Mouse (Mus musculus) embryonic facial prominence, embryonic 13.5 days (tissue): ENCODE measurements around the gene Vmn1r111. TPM values are rescaled to one million over a fixed set of nuclear protein-coding genes. Genes with fewer than 3 reads are reported as not detected.
"Not testable (repeated sequence)": the region's sequence is repeated elsewhere in the genome, so short reads cannot be mapped to it uniquely, and the experiment has no call there.

Source experiments
- ATAC-seq: fragments of 200-750 bp; cut with Nextera tagmentation; 2 replicates; pipeline ENCODE4 v1.8.0; 2017; ENCODE audit warnings: low read depth; ENCODE audit not compliant: insufficient number of reproducible peaks, insufficient read depth, low FRiP score, low TSS enrichment
- H3K27ac ChIP-seq: fragments of 300-500 bp; sonication (generic); 2 replicates; pipeline ENCODE4 v1.5.1; 2015; ENCODE audit warnings: moderate library complexity, mild to moderate bottlenecking, inconsistent platforms
- H3K27me3 ChIP-seq: fragments of 300-500 bp; sonication (generic); 2 replicates; pipeline ENCODE4 v1.6.1; 2015; ENCODE audit warnings: mild to moderate bottlenecking, inconsistent platforms
- H3K36me3 ChIP-seq: fragments of 300-500 bp; sonication (generic); 2 replicates; pipeline ENCODE4 v1.6.1; 2015; ENCODE audit warnings: mild to moderate bottlenecking, inconsistent platforms
- H3K4me1 ChIP-seq: fragments of 300-500 bp; sonication (generic); 2 replicates; pipeline ENCODE4 v1.6.1; 2015; ENCODE audit warnings: inconsistent platforms
- H3K4me2 ChIP-seq: fragments of 300-500 bp; sonication (generic); 2 replicates; pipeline ENCODE4 v1.6.1; 2015; ENCODE audit warnings: moderate library complexity, mild to moderate bottlenecking, inconsistent platforms
- H3K4me3 ChIP-seq: fragments of 300-500 bp; sonication (generic); 2 replicates; pipeline ENCODE4 v1.5.1; 2015; ENCODE audit warnings: mild to moderate bottlenecking, inconsistent platforms
- H3K9ac ChIP-seq: fragments of 300-500 bp; sonication (generic); 2 replicates; pipeline ENCODE4 v1.6.1; 2015; ENCODE audit warnings: mild to moderate bottlenecking, inconsistent platforms
- H3K9me3 ChIP-seq: fragments of 300-500 bp; sonication (generic); 2 replicates; pipeline ENCODE4 v1.6.1; 2016; ENCODE audit warnings: inconsistent platforms
- WGBS: fragments of 180-500 bp; shearing (Covaris S2); methylation state at CpG from one replicate; pipeline ENCODE4 v1.1.7; 2015; ENCODE audit warnings: mixed read lengths; 5-methylcytosine and 5-hydroxymethylcytosine counted together
- polyA plus RNA-seq: library from polyadenylated mRNA; unstranded; fragments of >200 nt; fragmentation: Nextera tagmentation; extraction: Ambion mirVana; gene quantifications from 2 replicates; pipeline ENCODE4 v1.2.1, GENCODE M21; 2015

The Vmn1r111 gene
- not detected in 2 replicates for polyA plus RNA-seq

- not testable (repeated sequence) for H3K9ac ChIP-seq, H3K36me3 ChIP-seq, H3K9me3 ChIP-seq, H3K27me3 ChIP-seq, H3K4me1 ChIP-seq, H3K4me3 ChIP-seq, H3K4me2 ChIP-seq, H3K27ac ChIP-seq, ATAC-seq
- no CpG with 5 or more reads among the region's 2 CpGs for WGBS
Observed at GRCm38 (mm10) chr7:20703116-20703515, at the start of gene Vmn1r111. Gene Vmn1r111, minus strand, starts transcription at chr7:20703216.

GRCm38 (mm10) chr7:20730524-20730923, 27.5 kb upstream of the Vmn1r111 start, which contains the start of gene Gm10668:
Gene Gm10668, minus strand, starts transcription at chr7:20730624.
- ATAC-seq, H3K9me3 ChIP-seq, H3K36me3 ChIP-seq, H3K9ac ChIP-seq, H3K27me3 ChIP-seq, H3K4me3 ChIP-seq, H3K4me2 ChIP-seq, H3K4me1 ChIP-seq, H3K27ac ChIP-seq: not testable (repeated sequence)
- no CpG with 5 or more reads among the region's 1 CpGs for WGBS

GRCm38 (mm10) chr7:20668618-20669017, 34.4 kb downstream of the Vmn1r111 start, which contains the start of gene Vmn1r107:
Gene Vmn1r107, plus strand, starts transcription at chr7:20668918.
- not testable (repeated sequence) for H3K4me1 ChIP-seq, H3K27me3 ChIP-seq, H3K36me3 ChIP-seq, H3K27ac ChIP-seq, H3K9me3 ChIP-seq, H3K9ac ChIP-seq, ATAC-seq, H3K4me2 ChIP-seq, H3K4me3 ChIP-seq
- no CpG with 5 or more reads among the region's 3 CpGs for WGBS

Other genes starting within 250 kb of the Vmn1r111 start
- not detected in 2 replicates for gene Gm10670, start 228.3 kb downstream of the Vmn1r111 start, polyA plus RNA-seq
- not detected in 2 replicates for gene Vmn1r103, start 192.7 kb downstream of the Vmn1r111 start, polyA plus RNA-seq
- gene Vmn1r104, start 169.4 kb downstream of the Vmn1r111 start, polyA plus RNA-seq = not detected in 2 replicates
- not detected in 2 replicates for gene Gm5726, start 157.5 kb downstream of the Vmn1r111 start, polyA plus RNA-seq
- gene Gm4141, start 127.0 kb downstream of the Vmn1r111 start, polyA plus RNA-seq = not detected in 2 replicates
- gene Gm4513, start 104.2 kb downstream of the Vmn1r111 start, polyA plus RNA-seq = not detected in 2 replicates
- not detected in 2 replicates for gene Vmn1r107, start 34.3 kb downstream of the Vmn1r111 start, polyA plus RNA-seq
- gene Gm10668, start 27.4 kb upstream of the Vmn1r111 start, polyA plus RNA-seq = not detected in 2 replicates
- gene Vmn1r112, start 68.0 kb upstream of the Vmn1r111 start, polyA plus RNA-seq = not detected in 2 replicates
- gene Vmn1r113, start 84.1 kb upstream of the Vmn1r111 start, polyA plus RNA-seq = not detected in 2 replicates
- gene Vmn1r114, start 109.0 kb upstream of the Vmn1r111 start, polyA plus RNA-seq = not detected in 2 replicates
- not detected in 2 replicates for gene Vmn1r115, start 141.8 kb upstream of the Vmn1r111 start, polyA plus RNA-seq
- not detected in 2 replicates for gene Vmn1r116, start 169.0 kb upstream of the Vmn1r111 start, polyA plus RNA-seq
- not detected in 2 replicates for gene Vmn1r117, start 180.9 kb upstream of the Vmn1r111 start, polyA plus RNA-seq
- gene Vmn1r118, start 209.1 kb upstream of the Vmn1r111 start, polyA plus RNA-seq = not detected in 2 replicates